Mouse (Mus musculus) left cerebral cortex, adult 8-10 months (tissue): Measurements from ENCODE around the gene Vezt. TPM values are rescaled to one million over a fixed set of nuclear protein-coding genes. Genes with fewer than 3 reads are reported as not detected.

Source experiments
- DNase-seq, 2 experiments: peaks; one replicate each; pipeline ENCODE4 v3.0.0; 2022; ENCODE audit warnings: low spot score in 2 of 2
- total RNA-seq, 4 experiments: library from RNA; stranded (reverse); gene quantifications; 2 replicates each; pipeline ENCODE4 v1.2.4; 2022

Gene Vezt
- total RNA-seq, 4 experiments from 2014 or later: 69.0 to 89.4 (median 83.1) TPM

GRCm38 (mm10) chr10:93967486-93967885 lies 68.1 kb downstream of the Vezt start:
- no peak for DNase-seq

- no peak for DNase-seq
These were observed 81.6 kb downstream of the Vezt start for GRCm38 (mm10) chr10:93954023-93954422.

DNA sequence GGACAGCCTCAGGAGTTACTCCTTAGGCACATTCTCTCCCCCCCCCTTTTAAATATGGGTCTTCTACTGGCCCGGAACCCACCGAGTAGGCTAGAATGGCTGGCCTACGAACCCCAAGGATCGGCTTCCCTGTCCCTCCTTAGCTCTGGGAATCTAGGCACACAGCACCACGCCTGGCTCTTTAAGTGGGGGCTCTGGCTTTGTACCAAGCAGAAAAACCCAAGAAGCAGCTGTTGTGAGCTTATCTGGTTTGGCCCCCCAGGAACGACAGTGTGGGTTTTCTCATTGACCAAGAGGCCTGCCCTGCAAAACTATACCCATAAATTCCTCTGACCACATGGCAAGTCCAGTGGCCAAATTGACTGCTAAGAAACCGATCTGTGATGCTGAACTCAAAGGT lies 82.1 kb downstream of the Vezt start:
- no peak for DNase-seq

DNA sequence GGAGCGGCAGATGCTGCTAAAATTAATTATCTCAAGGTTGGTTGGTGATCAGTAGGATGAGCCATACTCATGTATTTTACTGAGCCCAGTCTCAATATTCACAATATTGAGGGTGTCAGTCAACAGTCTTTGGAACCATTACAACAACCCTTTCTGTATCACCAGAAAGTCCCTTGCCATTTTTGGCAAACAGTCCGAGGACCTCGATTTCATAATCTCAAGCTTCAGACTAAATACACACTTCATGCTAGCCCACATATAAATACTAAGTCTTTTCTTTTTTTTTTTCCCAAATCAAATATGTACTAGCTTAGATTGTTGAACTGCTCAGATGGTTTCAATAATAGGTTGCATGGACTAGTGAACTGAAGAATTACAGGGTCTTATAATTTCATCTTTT lies 84.6 kb downstream of the Vezt start:
- no peak for DNase-seq

- no peak for DNase-seq
These were observed 85.7 kb downstream of the Vezt start for GRCm38 (mm10) chr10:93949921-93950320.

- no peak for DNase-seq
These were observed 89.6 kb downstream of the Vezt start for GRCm38 (mm10) chr10:93945843-93946499.

- DNase-seq: no peak
These were observed 90.3 kb downstream of the Vezt start for GRCm38 (mm10) chr10:93945364-93945763.

DNA sequence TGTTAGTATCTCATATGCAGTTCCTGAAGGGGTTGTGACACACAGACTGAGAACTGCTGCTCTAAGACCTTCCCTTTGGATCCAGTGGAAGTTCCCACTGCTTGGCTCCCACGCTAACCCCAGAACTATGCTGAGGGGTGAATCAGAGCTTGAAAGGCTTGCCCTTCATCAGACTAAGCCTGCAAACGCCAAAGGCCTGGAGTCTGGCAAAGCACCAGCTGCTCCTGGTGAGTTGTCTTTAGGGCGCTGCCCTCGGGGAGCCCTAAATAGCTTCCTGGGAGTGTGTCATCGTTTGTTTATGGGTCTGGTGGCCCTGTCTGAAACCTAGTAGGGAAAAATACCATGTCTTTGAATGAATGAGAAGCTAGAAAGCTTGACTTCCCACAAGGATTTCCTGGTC lies 91.4 kb downstream of the Vezt start:
- no peak for DNase-seq

DNA sequence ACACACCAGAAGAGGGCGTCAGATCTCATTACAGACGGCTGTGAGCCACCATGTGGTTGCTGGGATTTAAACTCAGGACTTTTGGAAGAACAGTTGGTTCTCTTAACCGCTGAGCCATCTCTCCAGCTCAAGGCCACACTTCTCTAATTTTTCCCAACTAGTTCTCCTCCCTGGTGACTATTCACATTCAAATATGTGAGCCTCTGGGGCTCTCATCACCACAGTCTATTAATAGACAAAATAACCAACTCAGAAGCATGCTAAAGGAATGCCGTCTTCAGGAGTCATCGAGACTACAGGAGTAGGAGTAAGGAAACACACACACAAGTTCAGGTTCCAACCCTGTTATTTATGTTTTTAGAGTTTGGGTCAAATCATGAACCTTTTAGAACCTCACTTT lies 95.3 kb downstream of the Vezt start:
- DNase-seq: no peak

DNA sequence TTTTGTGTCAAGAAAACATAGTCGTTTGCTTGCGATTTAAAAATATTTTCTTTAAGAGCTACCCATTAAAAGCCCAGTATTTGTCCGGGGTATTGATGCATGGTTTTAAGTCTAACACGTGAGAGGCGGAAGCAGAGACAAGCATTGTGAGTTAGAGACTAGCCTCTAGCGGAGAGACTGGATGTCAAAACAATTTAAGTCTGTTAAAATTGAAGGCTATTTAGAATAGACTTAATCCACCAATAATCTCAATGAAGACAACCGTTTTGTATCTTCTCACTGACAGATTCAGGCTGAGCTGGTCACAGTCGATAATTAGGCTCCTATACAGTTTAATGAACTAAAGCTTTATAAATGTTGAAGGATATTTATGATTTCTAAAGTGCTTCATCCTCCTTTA lies 95.9 kb downstream of the Vezt start:
- DNase-seq: no peak

GRCm38 (mm10) chr10:93938844-93939271 lies 96.8 kb downstream of the Vezt start:
- DNase-seq: no peak

- DNase-seq: peak in 1 of 2 experiments; percentile 8
These were observed 101.6 kb downstream of the Vezt start for GRCm38 (mm10) chr10:93933980-93934379.

GRCm38 (mm10) chr10:93932861-93933260 lies 102.8 kb downstream of the Vezt start:
- DNase-seq: no peak

- no peak for DNase-seq
These were observed 103.6 kb downstream of the Vezt start for GRCm38 (mm10) chr10:93932020-93932419.

DNA sequence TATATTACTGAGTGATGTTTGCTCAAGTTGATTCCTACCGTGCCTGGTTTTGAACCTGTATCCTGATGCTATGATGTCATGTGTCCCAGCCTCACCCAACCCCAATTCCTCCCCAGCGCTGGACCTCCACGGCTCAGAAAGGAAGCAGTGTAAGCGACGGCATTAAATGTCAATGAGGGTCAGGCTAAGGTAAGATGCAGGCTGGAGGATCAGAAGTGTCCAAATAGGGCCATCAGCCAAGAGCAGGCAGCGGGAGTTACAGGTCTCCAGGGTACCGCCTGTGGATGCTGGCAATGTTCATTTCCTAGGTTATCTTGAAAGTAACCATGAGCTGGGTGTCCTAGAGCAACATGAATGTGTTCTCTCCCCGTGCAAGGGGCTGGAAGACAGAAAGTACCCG lies 104.2 kb downstream of the Vezt start:
- no peak for DNase-seq

- no peak for DNase-seq
These were observed 105.3 kb downstream of the Vezt start for GRCm38 (mm10) chr10:93930236-93930824.

GRCm38 (mm10) chr10:93924666-93925065 lies 111.0 kb downstream of the Vezt start:
- DNase-seq: no peak

DNA sequence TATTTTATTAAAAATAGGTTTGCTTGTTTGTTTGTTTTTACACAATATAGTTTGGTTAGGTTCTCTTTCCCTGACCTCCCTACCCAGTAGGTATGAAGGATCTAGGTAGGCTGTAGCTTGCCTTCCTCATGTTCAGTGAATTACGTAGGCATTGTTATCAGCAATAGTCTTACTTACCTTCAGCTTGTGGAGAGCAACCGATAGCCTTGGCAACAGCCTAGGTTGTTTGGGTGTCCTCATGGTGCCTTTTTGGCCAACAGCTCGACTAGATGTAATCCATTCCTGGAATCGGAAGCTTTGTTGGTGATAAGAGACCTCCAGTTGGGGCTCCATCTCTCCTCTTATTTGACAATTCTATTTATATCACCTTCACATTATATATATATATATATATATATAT lies 114.5 kb downstream of the Vezt start:
- DNase-seq: no peak

DNA sequence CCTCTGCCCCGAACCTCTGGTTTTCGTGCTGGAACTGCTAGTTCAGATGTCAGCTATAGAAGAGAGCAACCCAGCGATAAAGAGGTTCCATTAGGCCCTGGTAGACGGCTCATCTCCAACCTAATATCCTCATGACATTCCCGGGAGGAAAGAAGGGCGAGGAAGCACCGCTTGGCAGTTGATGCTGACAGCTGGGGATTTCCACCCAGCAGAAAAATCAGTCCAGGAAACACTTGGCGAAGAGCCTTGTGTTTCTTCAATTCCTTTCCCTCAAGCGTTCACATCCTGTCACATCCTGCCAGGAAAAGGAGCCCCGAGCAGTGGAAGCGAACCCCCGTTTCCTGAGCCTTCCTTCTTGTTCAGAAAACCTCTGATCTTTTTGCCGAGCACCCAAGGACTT lies 116.4 kb downstream of the Vezt start:
- DNase-seq: no peak

GRCm38 (mm10) chr10:93918701-93919100 lies 116.9 kb downstream of the Vezt start:
- DNase-seq: no peak

DNA sequence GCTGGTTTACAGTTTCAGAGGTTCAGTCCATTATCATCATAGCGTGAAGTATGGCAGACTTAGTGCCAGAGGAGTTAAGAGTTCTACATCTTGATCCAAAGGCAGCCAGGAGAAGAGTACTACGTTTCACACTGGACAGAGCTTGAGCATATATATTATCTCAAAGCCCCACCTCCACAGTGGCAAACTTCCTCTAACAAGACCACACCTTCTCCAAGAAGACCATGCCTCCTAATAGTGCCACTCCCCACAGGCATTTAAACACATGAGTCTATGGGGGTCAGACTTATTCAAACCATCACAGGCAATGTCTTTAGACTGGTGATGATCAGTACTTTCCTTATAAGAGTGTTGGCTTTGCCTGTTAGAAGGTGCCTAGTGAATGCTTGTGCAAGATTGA lies 117.5 kb downstream of the Vezt start:
- DNase-seq: no peak

DNA sequence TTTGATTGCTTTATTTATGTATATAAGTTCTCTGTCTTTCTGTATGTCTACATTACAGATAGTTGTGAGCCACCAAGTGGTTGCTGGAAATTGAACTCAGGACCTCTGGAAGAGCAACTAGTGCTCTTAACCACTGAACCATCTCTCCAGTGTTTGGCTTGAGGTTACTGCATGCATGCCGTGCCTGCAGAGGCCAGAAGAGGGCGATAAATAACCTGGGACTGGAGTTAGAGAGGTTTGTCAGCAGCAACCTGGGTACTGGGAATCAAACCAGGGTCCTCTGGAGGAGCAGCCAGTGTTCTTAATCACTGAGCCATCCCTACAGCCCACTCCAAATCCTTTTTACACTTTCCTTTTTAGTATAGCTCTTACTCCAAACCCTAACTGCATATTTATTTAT lies 118.8 kb downstream of the Vezt start:
- DNase-seq: no peak

DNA sequence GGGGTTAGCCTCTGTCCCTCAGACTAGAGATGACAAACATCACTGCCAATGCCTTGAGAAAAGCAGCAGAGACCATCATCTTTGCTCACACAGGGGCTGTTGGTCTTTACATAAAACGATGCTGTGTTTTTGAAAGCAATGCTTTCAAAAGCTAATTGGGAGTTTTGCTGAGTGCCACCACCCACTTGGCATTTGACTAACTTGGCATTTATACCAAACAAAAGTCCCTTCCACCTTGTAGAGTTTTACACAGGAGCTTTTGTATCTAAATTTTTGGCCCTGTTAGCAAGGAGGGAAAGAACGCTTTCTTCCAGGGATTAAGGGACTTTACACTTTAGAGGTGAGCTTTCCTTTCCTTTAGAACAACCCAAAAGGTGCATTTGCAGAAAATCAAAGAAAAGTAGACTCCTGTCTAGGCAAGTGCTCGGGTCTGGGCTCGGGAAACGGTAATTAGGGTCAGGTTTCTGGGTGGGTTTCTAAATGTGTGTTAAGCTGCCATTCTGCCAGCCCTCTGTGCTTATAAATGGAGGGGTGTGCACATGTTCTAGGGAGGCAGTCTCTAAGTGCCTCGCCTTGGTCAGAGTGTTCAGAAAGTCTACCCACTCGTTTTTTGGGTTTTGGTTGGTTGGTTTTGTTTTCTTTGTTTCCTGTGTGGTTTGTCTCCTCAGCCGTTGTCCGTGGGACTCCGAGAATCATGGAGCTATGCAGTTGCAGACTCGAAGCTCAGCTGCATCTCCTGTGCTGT lies 119.9 kb downstream of the Vezt start:
- no peak for DNase-seq
